Mouse (Mus musculus) CD8-positive naive resting alpha-beta T cell, adult 2 months (primary cell): ENCODE results near the gene Hist1h2ad.
"Not testable (repeated sequence)": the region's sequence is repeated elsewhere in the genome, so short reads cannot be mapped to it uniquely, and the experiment has no call there.

ENCODE experiments used
- DNase-seq, 2 experiments: peaks; one replicate each; pipeline ENCODE4 v3.0.0; 2022; ENCODE audit warnings: low read depth in 2 of 2, low spot score in 2 of 2

The Hist1h2ad gene

DNA sequence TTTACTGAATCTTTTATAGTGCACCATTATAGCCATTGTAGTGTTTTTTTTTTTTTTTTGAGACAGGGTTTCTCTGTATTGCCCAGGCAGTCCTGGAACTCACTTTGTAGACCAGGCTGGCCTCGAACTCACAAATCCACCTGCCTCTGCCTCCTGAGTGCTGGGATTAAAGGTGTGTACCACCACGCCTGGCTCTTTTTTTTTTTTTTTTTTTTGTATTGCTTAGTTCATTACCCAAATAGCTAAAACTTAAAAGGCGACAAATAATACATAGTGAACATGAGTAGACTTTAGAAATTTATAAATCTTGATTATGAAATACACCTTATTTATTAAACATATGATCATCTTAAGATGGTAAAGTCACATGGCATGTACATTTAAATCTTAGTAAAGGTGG is 32.7 kb upstream of the Hist1h2ad start:
- DNase-seq: no peak

GRCm38 (mm10) chr13:23542225-23542980 is 31.8 kb upstream of the Hist1h2ad start:
- DNase-seq: not testable (repeated sequence)

DNA sequence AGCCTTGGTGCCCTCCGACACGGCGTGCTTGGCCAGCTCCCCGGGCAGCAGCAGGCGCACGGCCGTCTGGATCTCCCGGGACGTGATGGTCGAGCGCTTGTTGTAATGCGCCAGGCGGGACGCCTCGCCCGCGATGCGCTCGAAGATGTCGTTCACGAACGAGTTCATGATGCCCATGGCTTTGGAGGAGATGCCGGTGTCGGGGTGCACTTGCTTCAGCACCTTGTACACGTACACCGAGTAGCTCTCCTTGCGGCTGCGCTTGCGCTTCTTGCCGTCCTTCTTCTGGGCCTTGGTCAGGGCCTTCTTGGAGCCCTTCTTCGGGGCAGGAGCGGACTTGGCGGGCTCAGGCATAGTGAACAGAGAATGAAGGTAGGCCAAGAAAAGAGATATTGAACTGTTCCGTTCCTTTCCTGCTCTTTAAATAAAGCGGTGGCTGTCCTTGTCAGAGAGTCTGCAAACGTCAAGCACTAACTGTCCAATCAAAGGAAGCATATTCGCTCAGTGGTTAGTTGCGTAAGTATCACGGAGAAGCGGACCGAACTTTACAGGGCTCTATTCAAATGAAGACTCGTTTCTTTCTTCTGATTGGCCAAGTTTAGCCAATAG is 31.1 kb upstream of the Hist1h2ad start, which contains the start of gene Hist1h2bh:
Gene Hist1h2bh, minus strand, starts transcription at position 394 of the 609 bp plus-strand sequence.
- DNase-seq: peak; percentile 61 to 66

DNA sequence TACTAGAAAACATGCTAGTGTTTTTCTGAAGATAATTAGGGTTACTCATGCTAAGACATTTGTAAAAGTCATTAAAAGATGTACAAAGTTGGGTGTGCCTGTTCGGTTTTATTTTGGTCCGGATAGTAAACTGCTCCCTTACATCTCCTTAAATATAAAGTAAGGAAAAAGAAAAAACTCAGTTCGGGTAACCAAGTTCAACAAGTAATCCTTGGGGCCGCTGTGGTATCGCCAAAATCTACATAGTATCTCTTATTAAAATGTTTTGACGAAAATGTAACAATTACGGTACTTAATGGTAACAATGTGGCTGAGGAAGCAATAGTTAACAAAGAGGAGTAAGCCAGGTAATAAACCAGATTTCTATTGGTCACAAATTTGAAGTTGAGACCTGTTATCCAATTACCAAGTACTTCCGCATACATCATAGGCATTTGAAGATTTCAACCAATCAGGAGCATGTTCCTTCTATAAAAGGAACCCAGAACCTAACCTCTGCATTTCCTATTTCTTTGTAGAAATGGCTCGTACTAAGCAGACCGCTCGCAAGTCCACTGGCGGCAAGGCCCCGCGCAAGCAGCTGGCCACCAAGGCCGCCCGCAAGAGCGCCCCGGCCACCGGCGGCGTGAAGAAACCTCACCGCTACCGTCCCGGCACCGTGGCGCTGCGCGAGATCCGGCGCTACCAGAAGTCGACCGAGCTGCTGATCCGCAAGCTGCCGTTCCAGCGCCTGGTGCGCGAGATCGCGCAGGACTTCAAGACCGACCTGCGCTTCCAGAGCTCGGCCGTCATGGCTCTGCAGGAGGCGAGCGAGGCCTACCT is 30.0 kb upstream of the Hist1h2ad start, which contains the start of gene Hist1h3f:
Gene Hist1h3f, plus strand, starts transcription at position 88 of the 822 bp plus-strand sequence.
- DNase-seq: peak; percentile 75 to 82

- DNase-seq: peak in 1 of 2 experiments; percentile 53
Measured at GRCm38 (mm10) chr13:23544787-23545120, 29.4 kb upstream of the Hist1h2ad start.

GRCm38 (mm10) chr13:23546694-23547093 is 27.5 kb upstream of the Hist1h2ad start:
- no peak for DNase-seq

DNA sequence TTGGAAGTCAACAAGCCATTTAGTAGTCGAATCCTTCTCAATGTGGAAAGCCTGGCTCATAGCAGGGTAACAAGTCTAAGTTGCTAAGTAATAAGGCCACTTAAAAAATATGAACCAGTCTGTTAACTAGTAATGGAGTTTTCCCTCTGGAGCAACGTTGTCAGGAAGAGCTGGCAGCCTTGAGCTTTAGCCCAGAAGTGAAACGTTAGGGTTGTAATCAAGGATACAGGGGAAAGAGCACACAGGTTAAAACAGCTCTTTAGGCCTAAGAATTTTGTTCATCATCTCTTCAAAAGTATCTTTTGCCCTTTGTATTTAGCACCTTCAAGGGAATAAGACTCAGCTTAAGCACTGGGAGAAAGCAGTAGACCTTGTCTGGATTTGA is 23.4 kb upstream of the Hist1h2ad start:
- DNase-seq: no peak

DNA sequence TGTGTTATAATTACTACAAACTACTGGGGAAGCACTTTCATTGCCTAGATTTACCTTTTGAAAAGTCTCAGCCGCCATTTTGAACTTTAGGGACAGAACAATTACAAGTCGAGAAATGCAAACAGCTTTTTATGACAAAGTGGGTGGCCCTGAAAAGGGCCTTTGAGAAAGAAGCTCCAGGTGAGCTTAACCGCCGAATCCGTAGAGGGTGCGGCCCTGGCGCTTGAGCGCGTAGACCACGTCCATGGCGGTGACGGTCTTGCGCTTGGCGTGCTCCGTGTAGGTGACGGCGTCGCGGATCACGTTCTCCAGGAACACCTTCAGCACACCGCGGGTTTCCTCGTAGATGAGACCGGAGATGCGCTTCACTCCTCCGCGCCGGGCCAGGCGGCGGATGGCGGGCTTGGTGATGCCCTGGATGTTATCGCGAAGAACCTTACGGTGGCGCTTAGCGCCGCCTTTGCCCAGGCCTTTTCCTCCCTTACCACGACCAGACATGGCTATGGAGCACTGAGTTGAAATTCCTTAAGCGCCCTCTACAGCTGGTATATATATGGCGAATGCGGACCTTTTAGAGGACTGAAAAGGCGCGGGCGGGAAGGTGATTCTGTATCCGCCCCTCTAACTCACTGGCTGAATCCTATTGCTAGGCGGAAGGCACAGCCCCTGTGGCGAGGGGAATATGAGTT is 22.9 kb upstream of the Hist1h2ad start, which contains the start of gene Hist1h4f:
Gene Hist1h4f, minus strand, starts transcription at position 503 of the 689 bp plus-strand sequence.
- peak; percentile 61 to 81 for DNase-seq

- no peak for DNase-seq
Measured at GRCm38 (mm10) chr13:23551931-23552914, 22.0 kb upstream of the Hist1h2ad start.

GRCm38 (mm10) chr13:23552962-23553361 is 21.2 kb upstream of the Hist1h2ad start, which contains the start of gene Hist1h1d:
Gene Hist1h1d (plus strand): TSS chr13:23553262.
- no peak for DNase-seq

GRCm38 (mm10) chr13:23554393-23554792 is 19.8 kb upstream of the Hist1h2ad start:
- DNase-seq: no peak

GRCm38 (mm10) chr13:23554925-23555838 is 19.0 kb upstream of the Hist1h2ad start:
- DNase-seq: peak; percentile 30 to 57

DNA sequence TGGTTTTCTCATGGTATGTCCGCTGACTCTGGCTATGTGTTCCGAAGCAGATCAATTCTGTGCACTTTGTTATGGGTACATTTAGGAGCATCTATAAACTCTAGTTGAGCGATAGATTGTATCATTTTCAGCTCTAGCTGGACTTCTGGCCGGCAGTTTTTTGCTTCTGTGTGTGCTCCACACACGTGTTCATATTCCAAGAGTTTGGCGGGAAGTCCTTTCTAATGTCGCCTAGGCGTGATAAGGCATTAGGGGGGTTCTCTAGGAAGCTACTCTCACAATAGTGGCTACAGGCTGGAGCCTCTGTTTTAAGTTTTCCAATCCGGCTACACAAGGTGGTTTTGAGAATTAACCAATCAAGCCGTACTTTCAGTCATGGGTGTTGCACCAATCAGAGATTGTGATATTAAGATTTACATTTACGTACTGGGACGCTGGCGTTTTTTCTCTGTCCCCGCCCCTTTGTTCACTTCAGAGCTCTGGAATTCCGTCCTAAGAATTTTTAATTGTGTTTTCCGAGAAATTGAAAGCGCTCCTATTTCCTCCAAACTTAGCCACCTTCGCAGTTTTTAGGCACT is 18.3 kb upstream of the Hist1h2ad start:
- DNase-seq: peak; percentile 28 to 57

DNA sequence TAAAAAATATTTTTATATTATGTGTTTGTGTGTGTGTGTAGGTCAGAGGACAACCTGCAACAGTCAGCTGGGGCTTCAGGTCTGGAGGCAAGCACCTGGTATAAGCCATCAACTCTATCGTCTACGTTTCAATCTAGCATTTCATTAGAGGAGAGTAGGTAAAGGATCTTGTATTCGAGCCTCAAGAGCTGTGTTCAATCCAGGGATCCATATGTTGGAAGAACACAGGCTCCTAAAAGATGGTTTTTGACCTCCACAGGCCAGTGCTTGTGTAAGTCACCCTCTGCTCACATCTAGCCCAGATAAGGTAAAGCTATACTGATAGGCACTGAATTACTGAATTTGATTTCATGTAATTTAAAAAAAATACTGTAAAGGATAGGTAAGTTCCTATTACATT is 17.3 kb upstream of the Hist1h2ad start:
- DNase-seq: no peak

DNA sequence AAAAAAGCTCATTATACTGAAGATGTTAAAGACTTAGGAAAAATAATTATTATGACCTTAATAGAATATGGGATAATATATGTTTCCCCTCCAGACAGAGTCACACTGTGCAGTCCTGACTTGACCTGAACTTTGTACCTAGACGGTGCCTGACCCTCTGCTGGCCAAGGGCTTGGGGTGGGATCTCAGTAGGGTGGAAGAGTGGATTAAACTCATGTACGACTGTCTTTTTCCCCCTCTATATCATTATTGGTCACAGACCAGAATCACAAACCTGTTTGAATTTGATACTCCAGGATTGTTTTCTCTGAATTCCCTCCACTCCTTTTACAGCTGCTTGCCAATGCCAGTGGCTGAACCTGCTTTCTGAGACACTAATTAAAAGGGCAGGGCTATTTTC is 13.5 kb upstream of the Hist1h2ad start:
- DNase-seq: not testable (repeated sequence)

GRCm38 (mm10) chr13:23561531-23561882 is 12.7 kb upstream of the Hist1h2ad start:
- DNase-seq: not testable (repeated sequence)

DNA sequence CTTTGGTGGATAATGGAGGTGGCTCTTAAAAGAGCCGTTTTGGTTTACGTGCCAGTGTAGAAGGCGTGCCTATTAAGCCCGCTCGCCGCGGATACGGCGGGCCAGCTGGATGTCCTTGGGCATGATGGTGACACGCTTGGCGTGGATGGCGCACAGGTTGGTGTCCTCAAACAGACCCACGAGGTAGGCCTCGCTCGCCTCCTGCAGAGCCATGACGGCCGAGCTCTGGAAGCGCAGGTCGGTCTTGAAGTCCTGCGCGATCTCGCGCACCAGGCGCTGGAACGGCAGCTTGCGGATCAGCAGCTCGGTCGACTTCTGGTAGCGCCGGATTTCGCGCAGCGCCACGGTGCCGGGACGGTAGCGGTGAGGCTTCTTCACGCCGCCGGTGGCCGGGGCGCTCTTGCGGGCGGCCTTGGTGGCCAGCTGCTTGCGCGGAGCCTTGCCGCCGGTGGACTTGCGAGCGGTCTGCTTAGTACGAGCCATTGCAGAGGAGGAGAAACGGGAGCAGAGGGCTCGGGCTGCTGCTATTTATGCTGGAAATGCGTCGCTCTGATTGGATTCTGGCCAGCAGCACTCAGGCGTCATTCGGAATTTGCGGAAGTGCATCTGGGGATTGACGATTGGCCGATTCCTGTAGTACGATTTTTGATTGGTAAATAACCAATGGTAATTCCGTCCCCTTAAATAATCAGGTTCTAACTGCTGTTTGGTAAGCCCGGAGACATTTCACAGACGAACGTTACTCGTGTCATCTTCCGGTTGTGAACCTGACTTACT is 12.1 kb upstream of the Hist1h2ad start, which contains the start of gene Hist1h3e:
Gene Hist1h3e, minus strand, starts transcription at position 487 of the 777 bp plus-strand sequence.
- peak; percentile 89 to 90 for DNase-seq
